Mouse (Mus musculus): Measurements from ENCODE around the gene Ankrd36. TPM values are rescaled to one million over a fixed set of nuclear protein-coding genes. Genes with fewer than 3 reads are reported as not detected.
"Not testable (repeated sequence)": the region's sequence is repeated elsewhere in the genome, so short reads cannot be mapped to it uniquely, and the experiment has no call there.

The Ankrd36 gene
- polyA plus RNA-seq, 1 experiment from 2014 or later = not detected

DNA sequence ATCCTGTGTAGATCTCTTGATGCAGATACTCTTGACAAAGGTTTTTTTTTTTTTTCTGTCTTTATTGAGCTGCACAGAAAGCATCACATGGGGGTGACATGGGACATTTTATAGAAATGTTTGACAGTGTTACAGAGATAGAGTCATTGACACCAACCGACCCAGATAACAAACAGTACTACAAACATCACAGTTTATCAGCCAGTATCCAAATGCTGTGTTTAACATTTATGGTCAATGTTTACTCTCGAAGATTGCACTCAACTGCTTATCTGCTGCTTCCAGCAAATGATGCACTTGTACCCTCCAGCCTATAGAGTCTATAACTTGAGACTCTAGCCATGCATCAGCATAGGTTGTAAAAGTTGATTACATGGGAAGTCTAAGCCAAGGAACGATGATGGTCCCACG, 25.9 kb downstream of the Ankrd36 start:
- H3K4me1 ChIP-seq (ENCODE audit: control insufficient read depth, insufficient read depth, low read length) = peaks cover 3% of the 10 kb centered on the region; the same call in 1 of the 2 replicates

GRCm38 (mm10) chr11:5595792-5596191, 26.3 kb downstream of the Ankrd36 start:
- Histone ChIP-seq H3K9ac (ENCODE audit: low read length) (no peak overlapping the region), H3K27me3 (replicated peaks; ENCODE audit: control insufficient read depth, insufficient read depth, low read length) (no peaks in the 10 kb centered on the region), H3K9me3 (replicated peaks; ENCODE audit: control insufficient read depth, low read length) (no peaks in the 10 kb centered on the region)

More for the DNA sequence above, 25.9 kb downstream of the Ankrd36 start:
- no peak overlapping the region for H3K4me2 ChIP-seq (ENCODE audit: low read length)
- no peaks in the 10 kb centered on the region for H3K36me3 ChIP-seq (ENCODE audit: control insufficient read depth, insufficient read depth, low read length)
- no peaks in the 10 kb centered on the region for H3K9me3 ChIP-seq (replicated peaks; ENCODE audit: control insufficient read depth, low read length)
- H3K9ac ChIP-seq (ENCODE audit: low read length) = no peak overlapping the region
- H3K4me3 ChIP-seq (ENCODE audit: low read depth, low read length) = no peak overlapping the region
- DNase-seq (ENCODE audit: low spot score) = no peak
- no peak for ATAC-seq
- 95% methylated on average over 4 of the region's 4 CpGs for WGBS
- no peaks in the 10 kb centered on the region for H3K27me3 ChIP-seq (replicated peaks; ENCODE audit: control insufficient read depth, insufficient read depth, low read length)
- no peak overlapping the region for H3K27ac ChIP-seq (ENCODE audit: low read depth, low read length)

DNA sequence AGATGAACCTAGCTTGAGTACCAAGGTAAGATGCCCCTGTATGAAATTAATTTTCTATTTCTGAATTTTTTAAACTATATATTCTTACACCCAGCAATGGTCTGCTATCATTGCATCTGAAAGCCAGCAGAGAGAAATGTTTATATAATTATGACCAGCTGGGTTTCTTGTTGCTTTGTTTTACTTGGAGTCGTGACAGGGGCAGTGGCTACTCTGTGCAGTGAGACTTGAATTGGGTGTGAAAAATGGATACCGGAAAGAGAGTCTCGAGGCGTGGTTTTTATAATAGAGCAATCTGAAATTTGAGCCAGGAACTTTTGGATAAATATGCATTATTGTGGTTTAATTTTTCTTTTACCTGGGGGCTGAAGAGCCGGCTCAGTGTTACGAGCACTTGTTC, 27.3 kb downstream of the Ankrd36 start:
- 90% methylated on average over 6 of the region's 6 CpGs for WGBS
- ATAC-seq = no peak
- no peaks in the 10 kb centered on the region for H3K9me3 ChIP-seq (replicated peaks; ENCODE audit: control insufficient read depth, low read length)

More at GRCm38 (mm10) chr11:5595792-5596191, 26.3 kb downstream of the Ankrd36 start:
- Histone ChIP-seq H3K36me3 (ENCODE audit: control insufficient read depth, insufficient read depth, low read length) (no peaks in the 10 kb centered on the region), H3K27ac (ENCODE audit: low read depth, low read length) (no peak overlapping the region), H3K4me3 (ENCODE audit: low read depth, low read length) (no peak overlapping the region), H3K4me2 (ENCODE audit: low read length) (no peak overlapping the region), H3K4me1 (ENCODE audit: control insufficient read depth, insufficient read depth, low read length) (peaks cover 3% of the 10 kb centered on the region; the same call in 1 of the 2 replicates)
- ATAC-seq = no peak
- DNase-seq (ENCODE audit: low spot score) = no peak
- WGBS = 86% methylated on average over 5 of the region's 5 CpGs

GRCm38 (mm10) chr11:5605421-5605820, 35.9 kb downstream of the Ankrd36 start:
- Histone ChIP-seq H3K4me1 (ENCODE audit: control insufficient read depth, insufficient read depth, low read length) (no peaks in the 10 kb centered on the region), H3K9ac (ENCODE audit: low read length) (no peak overlapping the region), H3K27me3 (replicated peaks; ENCODE audit: control insufficient read depth, insufficient read depth, low read length) (no peaks in the 10 kb centered on the region), H3K4me2 (ENCODE audit: low read length) (no peak overlapping the region), H3K36me3 (ENCODE audit: control insufficient read depth, insufficient read depth, low read length) (no peaks in the 10 kb centered on the region), H3K27ac (ENCODE audit: low read depth, low read length) (no peak overlapping the region), H3K9me3 (replicated peaks; ENCODE audit: control insufficient read depth, low read length) (no peaks in the 10 kb centered on the region; the same call in 1 of the 2 replicates), H3K4me3 (ENCODE audit: low read depth, low read length) (no peak overlapping the region)
- 80% methylated on average over 3 of the region's 3 CpGs for WGBS
- DNase-seq (ENCODE audit: low spot score) (no peak), ATAC-seq (no peak)

More for the DNA sequence above, 27.3 kb downstream of the Ankrd36 start:
- H3K9ac ChIP-seq (ENCODE audit: low read length) = no peak overlapping the region
- no peak overlapping the region for H3K4me2 ChIP-seq (ENCODE audit: low read length)
- H3K27ac ChIP-seq (ENCODE audit: low read depth, low read length) = no peak overlapping the region
- H3K27me3 ChIP-seq (replicated peaks; ENCODE audit: control insufficient read depth, insufficient read depth, low read length) = no peaks in the 10 kb centered on the region
- no peaks in the 10 kb centered on the region for H3K36me3 ChIP-seq (ENCODE audit: control insufficient read depth, insufficient read depth, low read length)
- no peak for DNase-seq (ENCODE audit: low spot score)
- no peak overlapping the region for H3K4me3 ChIP-seq (ENCODE audit: low read depth, low read length)
- peaks cover 3% of the 10 kb centered on the region; the same call in 1 of the 2 replicates for H3K4me1 ChIP-seq (ENCODE audit: control insufficient read depth, insufficient read depth, low read length)

GRCm38 (mm10) chr11:5611918-5612317, 42.4 kb downstream of the Ankrd36 start:
- WGBS = 96% methylated on average over 1 of the region's 1 CpGs
- not testable (repeated sequence) for H3K36me3 ChIP-seq (ENCODE audit: control insufficient read depth, insufficient read depth, low read length); H3K4me1 ChIP-seq (ENCODE audit: control insufficient read depth, insufficient read depth, low read length); H3K9ac ChIP-seq (ENCODE audit: low read length); H3K4me3 ChIP-seq (ENCODE audit: low read depth, low read length); ATAC-seq; H3K4me2 ChIP-seq (ENCODE audit: low read length); H3K9me3 ChIP-seq (replicated peaks; ENCODE audit: control insufficient read depth, low read length); DNase-seq (ENCODE audit: low spot score); H3K27me3 ChIP-seq (replicated peaks; ENCODE audit: control insufficient read depth, insufficient read depth, low read length); H3K27ac ChIP-seq (ENCODE audit: low read depth, low read length)

- ATAC-seq (peak; percentile 40; the same call in 1 of the 2 replicates), DNase-seq (ENCODE audit: low spot score) (peak; percentile 76)
- WGBS = 63% methylated on average over 3 of the region's 3 CpGs
- Histone ChIP-seq H3K9me3 (replicated peaks; ENCODE audit: control insufficient read depth, low read length) (no peaks in the 10 kb centered on the region; the same call in 1 of the 2 replicates), H3K4me2 (ENCODE audit: low read length) (no peak overlapping the region), H3K27me3 (replicated peaks; ENCODE audit: control insufficient read depth, insufficient read depth, low read length) (no peaks in the 10 kb centered on the region), H3K9ac (ENCODE audit: low read length) (no peak overlapping the region), H3K36me3 (ENCODE audit: control insufficient read depth, insufficient read depth, low read length) (no peaks in the 10 kb centered on the region), H3K27ac (ENCODE audit: low read depth, low read length) (no peak overlapping the region), H3K4me3 (ENCODE audit: low read depth, low read length) (no peak overlapping the region), H3K4me1 (ENCODE audit: control insufficient read depth, insufficient read depth, low read length) (peaks cover 6% of the 10 kb centered on the region; the same call in 1 of the 2 replicates)
These were observed 45.0 kb downstream of the Ankrd36 start for GRCm38 (mm10) chr11:5614453-5614852.

DNA sequence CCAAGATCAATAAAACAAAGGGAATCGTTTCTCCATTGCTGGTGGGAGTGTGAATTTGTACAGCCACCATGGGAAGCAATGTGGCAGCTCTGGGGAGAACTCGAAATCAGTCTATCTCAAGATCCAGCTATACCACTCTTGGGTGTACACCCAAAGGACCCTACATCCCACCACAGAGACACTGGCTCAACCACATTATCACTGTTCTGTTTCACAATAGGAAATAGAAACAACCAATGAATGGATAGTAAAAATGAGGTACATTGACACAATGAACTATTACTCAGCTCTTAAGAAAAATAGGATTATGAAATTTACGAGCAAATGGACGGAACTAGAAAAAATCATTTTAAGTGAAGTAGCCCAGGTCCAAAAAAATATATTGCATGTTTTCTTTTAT, 55.6 kb downstream of the Ankrd36 start:
- WGBS = 80% methylated on average over 4 of the region's 4 CpGs
- DNase-seq (ENCODE audit: low spot score) = no peak
- H3K4me3 ChIP-seq (ENCODE audit: low read depth, low read length) = no peak overlapping the region

DNA sequence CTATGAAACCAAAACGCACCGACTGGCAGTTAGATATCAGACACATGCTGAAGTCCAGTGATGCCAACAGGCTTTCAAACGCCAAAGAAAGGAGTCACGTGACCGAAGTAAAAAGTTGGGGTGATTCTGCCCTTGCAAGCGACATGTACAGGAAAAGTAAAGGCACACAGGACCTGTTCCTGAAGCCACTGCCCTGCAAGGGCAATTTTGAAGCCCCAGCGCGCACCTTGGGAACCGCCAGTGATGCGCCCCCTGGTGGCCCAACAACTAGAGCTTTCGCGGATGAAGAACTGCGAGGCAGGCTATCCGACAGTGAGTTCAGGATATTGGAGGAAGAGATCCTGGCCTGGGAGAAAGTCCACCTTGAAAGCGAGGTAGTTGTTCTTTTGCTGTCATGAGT, 59.5 kb downstream of the Ankrd36 start:
- no peaks in the 10 kb centered on the region for H3K4me1 ChIP-seq (ENCODE audit: control insufficient read depth, insufficient read depth, low read length)
- no peaks in the 10 kb centered on the region for H3K36me3 ChIP-seq (ENCODE audit: control insufficient read depth, insufficient read depth, low read length)
- peak; percentile 74 for DNase-seq (ENCODE audit: low spot score)
- WGBS = 22% methylated on average over 15 of the region's 15 CpGs
- no peak overlapping the region for H3K4me3 ChIP-seq (ENCODE audit: low read depth, low read length)
- H3K9ac ChIP-seq (ENCODE audit: low read length) = no peak overlapping the region
- H3K27ac ChIP-seq (ENCODE audit: low read depth, low read length) = no peak overlapping the region
- H3K27me3 ChIP-seq (replicated peaks; ENCODE audit: control insufficient read depth, insufficient read depth, low read length) = no peaks in the 10 kb centered on the region
- no peak for ATAC-seq
- no peak overlapping the region for H3K4me2 ChIP-seq (ENCODE audit: low read length)
- no peaks in the 10 kb centered on the region for H3K9me3 ChIP-seq (replicated peaks; ENCODE audit: control insufficient read depth, low read length)

More for the DNA sequence above, 55.6 kb downstream of the Ankrd36 start:
- ATAC-seq = no peak
- Histone ChIP-seq H3K9ac (ENCODE audit: low read length) (no peak overlapping the region), H3K4me2 (ENCODE audit: low read length) (no peak overlapping the region), H3K4me1 (ENCODE audit: control insufficient read depth, insufficient read depth, low read length) (no peaks in the 10 kb centered on the region), H3K36me3 (ENCODE audit: control insufficient read depth, insufficient read depth, low read length) (no peaks in the 10 kb centered on the region), H3K9me3 (replicated peaks; ENCODE audit: control insufficient read depth, low read length) (no peaks in the 10 kb centered on the region), H3K27me3 (replicated peaks; ENCODE audit: control insufficient read depth, insufficient read depth, low read length) (no peaks in the 10 kb centered on the region), H3K27ac (ENCODE audit: low read depth, low read length) (no peak overlapping the region)

DNA sequence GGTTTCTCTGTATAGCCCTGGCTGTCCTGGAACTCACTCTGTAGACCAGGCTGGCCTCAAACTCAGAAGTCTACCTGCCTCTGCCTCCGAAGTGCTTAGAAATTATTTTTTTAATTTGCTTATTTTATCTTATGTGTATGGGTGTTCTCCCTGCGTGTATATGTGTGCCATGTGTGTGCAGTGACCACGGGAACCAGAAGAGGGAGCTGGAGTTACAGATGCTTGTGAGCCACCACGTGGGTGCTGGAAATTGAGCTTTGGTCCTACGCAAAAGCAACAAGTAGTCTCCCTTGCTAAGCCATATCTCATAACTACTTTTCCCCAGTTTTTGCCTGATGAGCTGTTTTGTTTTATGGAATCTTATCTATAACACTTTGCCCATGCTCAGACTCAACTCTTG, 73.6 kb downstream of the Ankrd36 start:
- H3K36me3 ChIP-seq (ENCODE audit: control insufficient read depth, insufficient read depth, low read length) = no peaks in the 10 kb centered on the region
- no peaks in the 10 kb centered on the region for H3K4me1 ChIP-seq (ENCODE audit: control insufficient read depth, insufficient read depth, low read length)
- H3K9ac ChIP-seq (ENCODE audit: low read length) = no peak overlapping the region
- no peaks in the 10 kb centered on the region for H3K27me3 ChIP-seq (replicated peaks; ENCODE audit: control insufficient read depth, insufficient read depth, low read length)
- 85% methylated on average over 5 of the region's 5 CpGs for WGBS
- DNase-seq (ENCODE audit: low spot score) (no peak), ATAC-seq (no peak)
- no peak overlapping the region for H3K27ac ChIP-seq (ENCODE audit: low read depth, low read length)
- no peak overlapping the region for H3K4me2 ChIP-seq (ENCODE audit: low read length)
- H3K4me3 ChIP-seq (ENCODE audit: low read depth, low read length) = no peak overlapping the region
- no peaks in the 10 kb centered on the region for H3K9me3 ChIP-seq (replicated peaks; ENCODE audit: control insufficient read depth, low read length)

All from forebrain, embryonic 14.5 days (tissue).